Mouse (Mus musculus) liver, embryonic 14 days (tissue): ENCODE results near the gene Asb5. TPM values are rescaled to one million over a fixed set of nuclear protein-coding genes. Genes with fewer than 3 reads are reported as not detected.

Source experiments
- polyA plus RNA-seq: library from polyadenylated mRNA; depleted of rRNA; stranded (reverse); fragments of >200 nt; gene quantifications from 2 replicates; pipeline ENCODE4 v1.2.3, GENCODE M21; 2012; rRNA removed

Asb5 gene
- polyA plus RNA-seq: 0.10 and 0.11 TPM in 2 replicates

DNA sequence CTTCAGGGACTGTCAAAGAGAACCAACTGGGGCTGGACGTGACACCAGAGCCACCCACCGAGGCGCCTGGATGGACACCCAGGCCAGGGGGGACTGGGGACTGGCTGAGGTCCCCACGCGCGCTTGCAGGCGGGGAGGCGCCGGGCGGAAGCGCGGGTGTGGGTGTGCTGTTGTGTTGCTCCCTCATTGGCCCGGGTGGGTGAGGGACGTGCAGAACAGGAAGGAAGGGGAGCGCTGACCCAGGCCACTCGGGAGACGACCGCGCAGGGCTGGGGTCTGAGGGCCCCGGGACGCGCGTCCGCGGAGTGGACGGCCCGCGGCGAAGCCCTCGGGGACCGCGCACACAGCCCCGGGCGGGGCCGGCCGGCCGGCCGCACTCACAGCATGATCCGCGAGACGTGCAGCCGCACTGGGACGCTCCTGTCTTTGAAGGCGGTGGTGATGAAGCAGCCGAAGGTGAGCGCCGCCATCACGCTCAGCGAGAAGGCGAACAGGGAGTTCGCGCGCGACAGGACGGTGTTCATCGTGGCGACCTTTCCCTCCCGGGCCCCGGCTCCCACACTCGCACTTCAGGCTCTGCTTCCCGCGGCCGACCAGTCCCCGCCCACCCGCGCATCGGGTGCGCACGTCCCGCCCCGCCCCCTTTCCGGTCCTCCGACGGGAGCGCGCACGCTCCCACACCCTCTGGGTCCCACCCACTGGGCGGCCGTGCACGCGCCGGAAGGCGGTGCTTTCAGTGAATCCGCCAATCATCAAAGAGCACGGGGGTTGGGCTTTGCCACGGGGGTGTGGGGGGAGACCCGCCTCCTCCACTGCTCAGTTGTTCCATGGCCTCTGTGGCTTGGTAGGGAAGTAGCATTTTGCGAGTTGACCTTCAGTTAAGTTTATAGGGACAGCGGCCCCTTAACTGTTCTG, at the start of gene Asb5, which contains the start of gene Spcs3:
Asb5 (plus strand) TSS at position 199 of the 915 bp plus-strand sequence.
Spcs3 (minus strand) TSS at position 617 of the 915 bp plus-strand sequence.

GRCm38 (mm10) chr8:54600671-54601251, 71.4 kb downstream of the Asb5 start, which contains the start of gene Spata4:
Spata4 (plus strand) TSS chr8:54600781.

Other genes starting within 250 kb of the Asb5 start
- 21.5 and 25.6 TPM in 2 replicates for gene Spcs3, start 418 bp downstream of the Asb5 start, polyA plus RNA-seq
- gene Spata4, start 71.2 kb downstream of the Asb5 start, polyA plus RNA-seq: not detected in 2 replicates